Mouse (Mus musculus) erythroblast, embryonic 14.5 days (primary cell): ENCODE results near the gene Pdzd4. TPM values are rescaled to one million over a fixed set of nuclear protein-coding genes. Genes with fewer than 3 reads are reported as not detected.

Source experiments
- H3K27me3 ChIP-seq: 2 replicates; pipeline ENCODE4 v1.6.1; 2012; ENCODE audit warnings: inconsistent platforms; ENCODE audit not compliant: control insufficient read depth
- H3K36me3 ChIP-seq: 2 replicates; pipeline ENCODE4 v1.6.1; 2012; ENCODE audit warnings: mild to moderate bottlenecking, inconsistent platforms; ENCODE audit not compliant: control insufficient read depth
- H3K4me1 ChIP-seq: 2 replicates; pipeline ENCODE4 v1.6.1; 2012; ENCODE audit warnings: inconsistent platforms; ENCODE audit not compliant: control insufficient read depth
- H3K4me3 ChIP-seq: replicated peaks from 2 replicates; pipeline ENCODE3; 2012; ENCODE audit warnings: moderate library complexity, mild to moderate bottlenecking, inconsistent platforms
- H3K9me3 ChIP-seq: 2 replicates; pipeline ENCODE4 v1.6.1; 2012; ENCODE audit warnings: low read length, inconsistent platforms, mixed read lengths; ENCODE audit not compliant: control insufficient read depth
- GATA1 ChIP-seq: IDR thresholded peaks from 2 replicates; pipeline ENCODE4 v1.6.1; 2012; ENCODE audit warnings: low read length, inconsistent platforms, mixed read lengths
- TAL1 ChIP-seq: IDR thresholded peaks from 3 replicates; pipeline ENCODE4 v1.6.1; 2012; ENCODE audit warnings: low read length, inconsistent platforms, mixed read lengths
- polyA plus RNA-seq: library from polyadenylated mRNA; stranded (reverse); fragments of >175 nt; gene quantifications from 2 replicates; pipeline ENCODE4 v1.2.3, GENCODE M21; 2012

Gene Pdzd4
- 0.02 TPM in 1 of 2 replicates, not detected in the other for polyA plus RNA-seq

DNA sequence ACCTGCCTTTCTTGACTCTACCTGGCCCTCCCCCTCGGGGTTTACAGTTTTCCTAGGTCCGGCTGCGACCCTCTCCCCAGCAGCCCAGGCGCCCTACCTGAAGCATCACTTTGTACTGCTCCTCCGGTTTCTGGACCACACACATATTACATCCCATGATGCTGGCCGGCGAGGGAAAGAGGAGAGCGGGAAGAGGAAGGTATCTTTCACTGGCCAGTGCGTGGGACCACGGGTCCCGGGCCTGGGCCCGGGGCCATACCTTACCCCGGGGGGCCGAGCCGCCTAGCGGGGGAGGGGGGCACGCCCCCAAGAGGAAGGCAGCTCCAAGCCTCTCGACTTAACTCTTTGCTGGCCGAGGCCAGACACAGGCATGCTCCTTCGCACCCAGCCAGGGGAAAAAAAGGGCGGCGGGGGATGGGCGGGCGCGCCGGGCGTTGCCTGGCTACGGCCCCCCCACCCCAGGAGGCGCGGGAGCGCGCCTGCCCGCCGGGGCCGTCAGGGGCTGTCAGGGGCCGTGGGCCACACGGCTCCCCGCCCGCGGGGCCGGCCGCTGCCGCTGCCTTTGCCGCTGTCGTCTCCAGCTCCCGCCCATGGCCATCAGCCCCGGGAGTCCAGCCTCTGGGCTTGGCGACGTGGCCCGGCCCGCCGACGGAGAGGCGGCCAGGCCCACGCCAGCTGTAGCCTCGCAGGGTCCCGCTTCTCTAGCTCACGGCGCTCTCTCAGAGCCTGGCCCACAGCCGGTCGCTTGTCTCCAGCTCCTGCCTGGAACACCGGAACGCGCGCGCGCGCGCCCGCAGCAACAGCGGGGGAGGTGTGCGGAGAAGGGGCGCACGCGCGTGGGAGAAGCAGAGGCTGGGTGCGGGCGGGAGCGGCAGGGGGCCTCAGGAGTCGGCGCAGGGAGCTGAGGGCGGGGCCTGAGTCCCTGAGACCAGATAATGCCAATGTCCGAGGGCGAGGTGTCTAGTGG lies at the start of gene Pdzd4:
Gene Pdzd4, minus strand, starts transcription at position 785 of the 967 bp plus-strand sequence.
- H3K4me1 ChIP-seq = 0 out of 2 replicates have a peak, but pooled peaks cover 3% of the 10 kb centered on the region
- H3K9me3 ChIP-seq = peaks cover 14% of the 10 kb centered on the region
- peak within 1 kb of the TSS; percentile 28 for H3K4me3 ChIP-seq
- H3K36me3 ChIP-seq = no peaks in the 10 kb centered on the region
- peaks cover 50% of the 10 kb centered on the region for H3K27me3 ChIP-seq
- no peak for TF ChIP-seq TAL1
- TF ChIP-seq GATA1 = no peak

DNA sequence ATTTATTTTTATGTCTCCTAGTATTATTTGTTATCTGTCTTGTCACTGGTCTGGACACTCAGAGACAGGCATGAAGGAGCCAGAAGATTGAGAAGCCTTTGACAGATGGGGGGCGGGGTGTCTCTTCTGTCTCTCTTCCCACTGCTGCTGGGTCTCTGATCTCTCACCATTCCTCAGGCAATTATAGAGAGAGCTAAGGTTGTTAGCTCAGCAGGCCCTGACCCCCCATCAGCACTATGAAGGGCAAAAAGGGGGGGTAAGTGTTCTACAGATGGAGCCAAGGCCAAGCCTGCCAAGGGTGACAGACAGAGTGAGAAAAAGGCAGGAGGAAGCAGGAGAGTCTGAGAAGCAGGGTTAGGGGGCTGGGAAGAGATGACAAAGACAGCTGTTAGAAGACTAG lies 47.2 kb upstream of the Pdzd4 start:
- H3K4me1 ChIP-seq = peaks cover 21% of the 10 kb centered on the region
- no peaks in the 10 kb centered on the region for H3K9me3 ChIP-seq
- H3K36me3 ChIP-seq = no peaks in the 10 kb centered on the region
- TF ChIP-seq GATA1 (no peak), TAL1 (no peak)
- peaks cover 6% of the 10 kb centered on the region; the same call in 1 of the 2 replicates for H3K27me3 ChIP-seq
- no peak overlapping the region for H3K4me3 ChIP-seq

DNA sequence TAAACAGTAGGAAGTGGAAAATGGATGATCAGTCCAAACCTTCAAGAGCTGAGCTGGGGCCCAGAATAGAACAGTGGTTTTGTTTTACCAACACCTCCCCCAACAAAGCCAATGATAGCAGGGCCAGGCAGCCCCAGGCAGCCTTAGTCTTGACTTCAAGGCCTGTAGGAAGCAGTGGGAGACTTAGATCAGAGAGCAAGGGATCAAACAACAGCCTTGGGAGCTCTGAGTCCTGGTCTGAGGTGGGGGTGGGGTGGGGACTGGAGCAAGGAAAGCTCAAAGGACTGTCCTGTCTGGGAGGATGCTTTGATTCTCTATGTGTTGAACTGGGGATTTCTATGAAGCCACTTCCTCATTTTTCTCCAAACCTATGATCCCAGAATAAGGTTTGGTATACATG lies 46.7 kb upstream of the Pdzd4 start:
- H3K4me1 ChIP-seq = peaks cover 25% of the 10 kb centered on the region
- TF ChIP-seq GATA1 (no peak), TAL1 (no peak)
- H3K27me3 ChIP-seq = peaks cover 5% of the 10 kb centered on the region; the same call in 1 of the 2 replicates
- H3K36me3 ChIP-seq = no peaks in the 10 kb centered on the region
- H3K4me3 ChIP-seq = no peak overlapping the region
- no peaks in the 10 kb centered on the region for H3K9me3 ChIP-seq

DNA sequence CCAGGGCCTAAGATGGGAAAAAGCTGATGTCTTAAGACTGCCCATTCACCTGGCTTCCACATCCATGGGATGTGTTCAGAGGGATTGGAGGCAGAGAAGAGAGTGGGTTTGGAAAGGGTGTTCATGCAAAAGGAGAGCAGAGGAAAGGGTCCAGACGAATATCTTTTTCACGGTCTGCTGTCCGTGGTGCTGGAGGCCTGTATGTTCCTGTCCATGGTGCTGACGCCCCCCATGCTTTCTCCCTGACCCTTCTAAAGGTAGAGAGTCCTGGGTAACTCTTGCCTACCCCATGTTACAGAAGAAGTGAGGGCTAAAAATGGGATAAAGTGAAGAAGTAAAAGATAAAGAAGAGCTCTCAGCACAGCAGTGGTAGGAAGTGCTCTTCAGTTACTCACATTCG lies 44.6 kb upstream of the Pdzd4 start:
- Histone ChIP-seq H3K9me3 (no peaks in the 10 kb centered on the region), H3K4me3 (no peak overlapping the region), H3K4me1 (peaks cover 29% of the 10 kb centered on the region), H3K27me3 (no peaks in the 10 kb centered on the region; the same call in 1 of the 2 replicates), H3K36me3 (no peaks in the 10 kb centered on the region)
- TF ChIP-seq TAL1 = no peak
- TF ChIP-seq GATA1 = no peak

DNA sequence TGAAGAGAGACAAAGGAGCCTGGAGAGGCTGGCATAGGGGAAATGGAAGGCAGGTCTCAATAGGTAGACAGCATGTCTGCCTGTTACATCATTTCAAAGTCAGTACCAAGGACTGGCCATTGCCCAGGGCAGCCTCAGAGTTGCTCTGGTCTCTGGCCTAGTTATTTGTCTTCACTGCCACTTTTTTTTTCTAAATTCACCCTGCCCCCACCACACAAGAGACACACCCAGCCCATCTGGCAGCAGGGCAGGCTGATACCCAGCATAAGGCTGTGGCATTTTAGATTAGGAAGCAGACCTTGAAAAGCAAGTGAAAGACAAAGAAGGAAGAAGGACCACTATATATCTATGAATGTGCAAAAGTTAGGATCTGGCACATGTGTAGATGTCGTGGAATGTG lies 43.1 kb upstream of the Pdzd4 start:
- no peaks in the 10 kb centered on the region for H3K9me3 ChIP-seq
- TF ChIP-seq GATA1 (peak; percentile 44; the same call in 1 of the 2 replicates), TAL1 (peak; percentile 63)

DNA sequence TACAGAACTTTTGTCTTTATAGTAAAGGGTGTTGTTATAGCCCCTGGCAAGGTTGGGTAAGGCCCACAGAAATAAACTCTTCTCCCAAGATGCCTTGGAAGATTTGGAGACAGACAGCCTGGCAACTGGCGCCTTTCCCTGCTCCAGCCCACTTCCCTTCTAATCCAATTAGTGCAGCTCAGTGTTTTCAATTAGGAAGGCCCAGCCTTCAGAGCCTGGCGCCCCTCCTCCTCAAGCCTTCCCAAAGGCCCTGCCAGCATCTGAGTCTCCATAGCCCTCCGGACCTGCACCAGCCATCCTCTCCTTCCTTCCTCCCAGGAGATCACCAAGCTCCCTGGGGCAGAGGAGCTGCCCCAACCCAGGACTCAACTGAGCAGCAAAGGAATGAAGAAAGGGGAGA lies 42.5 kb upstream of the Pdzd4 start:
- Histone ChIP-seq H3K4me3 (no peak overlapping the region), H3K9me3 (no peaks in the 10 kb centered on the region; the same call in 1 of the 2 replicates), H3K36me3 (no peaks in the 10 kb centered on the region), H3K4me1 (peaks cover 29% of the 10 kb centered on the region), H3K27me3 (peaks cover 2% of the 10 kb centered on the region; the same call in 1 of the 2 replicates)
- no peak for TF ChIP-seq TAL1
- TF ChIP-seq GATA1 = no peak

More for the DNA sequence above, 43.1 kb upstream of the Pdzd4 start:
- H3K36me3 ChIP-seq = no peaks in the 10 kb centered on the region
- no peak overlapping the region for H3K4me3 ChIP-seq
- H3K27me3 ChIP-seq = no peaks in the 10 kb centered on the region; the same call in 1 of the 2 replicates
- H3K4me1 ChIP-seq = peaks cover 29% of the 10 kb centered on the region

DNA sequence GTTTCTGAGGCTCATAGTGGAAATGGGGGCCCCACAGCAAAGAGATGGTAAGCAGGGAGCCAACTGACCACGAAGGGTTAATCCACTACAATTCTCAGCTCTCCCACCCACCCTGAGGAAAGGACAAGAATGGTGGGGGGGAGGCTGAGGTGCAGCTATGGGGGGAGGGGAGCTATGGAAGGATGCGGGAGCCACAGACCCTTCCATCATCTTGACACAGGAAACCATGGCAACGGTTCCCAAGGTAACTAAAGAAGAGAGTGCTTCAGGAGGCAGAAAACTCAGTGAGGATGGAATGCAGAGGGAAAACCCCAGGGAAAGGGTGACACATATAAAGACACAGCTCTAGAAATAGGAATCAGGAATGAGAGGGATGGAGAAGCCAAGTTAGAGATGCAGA lies 39.9 kb upstream of the Pdzd4 start:
- TF ChIP-seq GATA1 = no peak
- Histone ChIP-seq H3K9me3 (no peaks in the 10 kb centered on the region; the same call in 1 of the 2 replicates), H3K4me3 (no peak overlapping the region), H3K27me3 (peaks cover 7% of the 10 kb centered on the region; the same call in 1 of the 2 replicates), H3K36me3 (no peaks in the 10 kb centered on the region), H3K4me1 (peaks cover 29% of the 10 kb centered on the region)

DNA sequence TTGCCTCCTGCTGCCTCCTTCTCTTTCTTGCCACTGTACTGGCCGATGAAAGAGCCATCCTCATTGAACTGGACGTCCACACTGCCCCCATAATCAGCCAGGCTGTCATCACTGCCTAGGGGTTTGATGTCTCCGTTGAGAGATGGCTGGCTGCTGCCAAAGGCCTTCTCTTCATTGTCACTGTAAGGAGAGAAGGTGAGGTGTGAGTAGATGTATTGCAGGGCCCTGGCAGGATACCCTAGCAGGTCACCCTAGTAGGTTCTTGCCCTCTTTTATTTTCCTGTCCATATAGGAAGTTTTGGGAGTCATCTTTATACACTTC lies 30.3 kb upstream of the Pdzd4 start:
- no peaks in the 10 kb centered on the region for H3K36me3 ChIP-seq
- no peak for TF ChIP-seq TAL1
- no peak for TF ChIP-seq GATA1
- H3K4me3 ChIP-seq = no peak overlapping the region
- no peaks in the 10 kb centered on the region for H3K4me1 ChIP-seq
- no peaks in the 10 kb centered on the region; the same call in 1 of the 2 replicates for H3K9me3 ChIP-seq
- peaks cover 2% of the 10 kb centered on the region; the same call in 1 of the 2 replicates for H3K27me3 ChIP-seq

DNA sequence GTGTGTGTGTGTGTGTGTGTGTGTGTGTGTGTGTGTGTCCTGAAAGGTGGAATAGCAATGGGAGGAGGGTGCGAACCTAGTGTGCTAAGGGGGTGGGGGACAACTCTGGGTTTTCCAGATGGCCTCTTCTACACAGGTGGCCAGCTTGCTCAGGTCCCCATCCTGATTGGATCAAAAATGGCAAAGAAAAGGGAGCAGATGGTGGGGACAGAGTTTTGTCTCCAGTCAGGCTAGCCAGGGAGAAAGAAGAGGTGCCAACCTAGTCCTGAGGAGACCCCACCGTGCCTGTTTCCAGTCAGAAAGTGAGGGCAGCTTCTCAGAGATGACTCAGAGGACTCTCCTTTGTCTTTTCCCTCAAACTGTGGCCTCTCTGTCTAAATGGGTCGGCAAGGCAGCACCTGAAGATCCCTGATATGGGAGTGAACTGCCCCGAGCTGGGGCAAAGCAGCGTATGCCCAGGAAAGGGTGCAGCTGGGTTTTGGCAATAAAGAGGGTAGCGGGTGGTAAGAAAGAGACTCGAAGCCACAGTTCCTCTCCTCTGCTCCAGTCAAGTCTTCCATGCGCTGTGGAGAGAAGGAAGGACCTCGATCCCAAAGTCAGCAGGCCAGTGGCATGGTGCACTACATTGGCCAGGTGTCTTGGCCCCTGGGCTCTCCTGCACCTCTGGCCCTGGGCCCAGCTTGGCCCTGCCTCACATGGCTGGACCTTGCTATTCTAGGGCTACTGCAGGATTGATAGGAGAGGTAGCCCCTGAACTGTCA lies 29.7 kb upstream of the Pdzd4 start:
- Histone ChIP-seq H3K4me1 (no peaks in the 10 kb centered on the region), H3K36me3 (no peaks in the 10 kb centered on the region), H3K4me3 (no peak overlapping the region), H3K9me3 (no peaks in the 10 kb centered on the region; the same call in 1 of the 2 replicates), H3K27me3 (peaks cover 2% of the 10 kb centered on the region; the same call in 1 of the 2 replicates)
- TF ChIP-seq GATA1 (no peak), TAL1 (no peak)
